Mouse (Mus musculus): ENCODE measurements around the gene Scimp.

DNA sequence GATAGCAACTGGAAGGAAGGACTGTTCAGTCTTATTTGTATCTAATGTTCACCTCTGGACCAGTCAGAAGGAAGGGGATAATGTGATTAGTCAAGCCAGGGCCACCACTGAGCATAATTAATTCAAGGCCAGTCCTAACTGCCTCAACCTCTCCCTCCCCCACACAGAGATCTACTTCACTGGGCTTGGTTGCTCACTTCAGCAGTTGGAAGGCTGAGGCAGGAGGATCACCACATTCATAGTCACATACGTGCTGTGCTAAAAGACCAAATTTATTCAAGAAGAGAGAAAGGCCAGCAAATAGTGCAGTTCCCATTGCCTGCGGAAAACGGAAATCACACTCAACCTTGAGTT lies 48.8 kb downstream of the Scimp start:
- no peak for TF ChIP-seq POLR2A (IDR thresholded peaks at IDR 0.05; ENCODE audit: insufficient read depth, low read depth, low read length)
- no peak for TF ChIP-seq CTCF (IDR thresholded peaks at IDR 0.05)
- TF ChIP-seq EP300 (IDR thresholded peaks at IDR 0.05; ENCODE audit: insufficient read depth, low read depth, low read length), result no peak
